ENCODE assay signal across 8 mouse cellular contexts in the genomic region with DNA sequence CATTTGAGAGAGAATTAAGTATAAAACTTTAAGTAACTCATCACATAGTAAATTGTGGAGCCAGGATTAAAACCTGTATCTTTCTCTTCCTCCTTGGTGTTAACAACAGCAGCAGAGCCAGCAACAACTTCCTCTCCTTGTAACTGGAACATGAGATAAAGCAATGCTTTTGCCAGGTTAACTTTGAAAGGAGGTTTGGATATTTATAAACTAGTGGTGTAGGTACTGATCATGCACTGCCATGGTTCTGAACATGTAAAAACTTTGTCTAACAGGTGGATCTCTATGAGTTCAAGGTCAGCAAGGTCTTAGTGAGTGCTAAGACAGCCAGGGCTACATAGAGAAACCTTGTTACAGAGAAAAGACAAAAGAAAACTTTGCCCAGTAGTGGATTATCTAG. TPM values are rescaled to one million over a fixed set of nuclear protein-coding genes. Genes with fewer than 3 reads are reported as not detected.
DNase-seq lines count a peak whose midpoint lies in the region; ATAC-seq and TF ChIP-seq lines count a peak whose summit lies in the region.

No protein-coding gene starts in this region.

- no peaks in the 10 kb centered on the region for H3K27me3 ChIP-seq in neural tube, embryonic 11.5 days (ENCODE audit: control insufficient read depth, insufficient read depth, low read length)
- no peaks in the 10 kb centered on the region for H3K27me3 ChIP-seq in heart, embryonic 15.5 days
- peaks cover 4% of the 10 kb centered on the region; the same call in 1 of the 2 replicates for H3K27me3 ChIP-seq in liver, embryonic 13.5 days
- no peaks in the 10 kb centered on the region for H3K27me3 ChIP-seq in stomach, postnatal 0 days (ENCODE audit: control insufficient read depth, insufficient read depth, low read length)

- H3K9ac ChIP-seq in neural tube, embryonic 11.5 days (ENCODE audit: low read length) = no peak overlapping the region
- H3K9ac ChIP-seq in heart, embryonic 15.5 days = no peak overlapping the region
- H3K9ac ChIP-seq in liver, embryonic 13.5 days = no peak overlapping the region
- H3K9ac ChIP-seq in stomach, postnatal 0 days (ENCODE audit: low read length) = 0 out of 2 replicates have a peak overlapping the region, but pooled peaks have one; percentile 9

- intact Hi-C loops in left cerebral cortex, postnatal 14 days (cut with DNase I) = no loop called here

- TF ChIP-seq CTCF in stomach, postnatal 0 days (IDR thresholded peaks at IDR 0.05; ENCODE audit: low read depth) = no peak

- H3K4me1 ChIP-seq in neural tube, embryonic 11.5 days (ENCODE audit: control insufficient read depth, insufficient read depth, low read length) = peaks cover 6% of the 10 kb centered on the region
- peaks cover 20% of the 10 kb centered on the region for H3K4me1 ChIP-seq in heart, embryonic 15.5 days (replicated peaks)
- peaks cover 33% of the 10 kb centered on the region for H3K4me1 ChIP-seq in liver, embryonic 13.5 days (replicated peaks)
- H3K4me1 ChIP-seq in stomach, postnatal 0 days (replicated peaks; ENCODE audit: control insufficient read depth, insufficient read depth) = no peaks in the 10 kb centered on the region

- no peaks in the 10 kb centered on the region for H3K36me3 ChIP-seq in neural tube, embryonic 11.5 days (ENCODE audit: control insufficient read depth, insufficient read depth, low read length)
- H3K36me3 ChIP-seq in heart, embryonic 15.5 days = no peaks in the 10 kb centered on the region
- no peaks in the 10 kb centered on the region for H3K36me3 ChIP-seq in liver, embryonic 13.5 days
- H3K36me3 ChIP-seq in stomach, postnatal 0 days (ENCODE audit: control insufficient read depth, insufficient read depth, low read length) = no peaks in the 10 kb centered on the region

- peak overlapping the region; percentile 59 for H3K4me2 ChIP-seq in neural tube, embryonic 11.5 days (ENCODE audit: low read depth)
- H3K4me2 ChIP-seq in heart, embryonic 15.5 days = peak overlapping the region; percentile 56
- peak overlapping the region; percentile 35 for H3K4me2 ChIP-seq in liver, embryonic 13.5 days
- peak overlapping the region; percentile 31 for H3K4me2 ChIP-seq in stomach, postnatal 0 days (replicated peaks; ENCODE audit: low read depth)

- peak overlapping the region; percentile 31 for H3K4me3 ChIP-seq in neural tube, embryonic 11.5 days (ENCODE audit: low read depth, low read length)
- H3K4me3 ChIP-seq in heart, embryonic 15.5 days = peak overlapping the region; percentile 34
- 0 out of 2 replicates have a peak overlapping the region, but pooled peaks have one; percentile 7 for H3K4me3 ChIP-seq in liver, embryonic 13.5 days (replicated peaks)
- H3K4me3 ChIP-seq in stomach, postnatal 0 days (ENCODE audit: low read depth, low read length) = peak overlapping the region; percentile 26

- no peak for DNase-seq in neural tube, embryonic 11.5 days (ENCODE audit: low spot score)
- no peak for DNase-seq in neural tube, embryonic 10.5 days (ENCODE audit: extremely low spot score, low spot score)
- no peak for DNase-seq in liver, embryonic 13.5 days
- no peak for DNase-seq in stomach, postnatal 0 days (ENCODE audit: low spot score)
- DNase-seq in layer of hippocampus, adult 8-10 months (ENCODE audit: low spot score in 2 of 2) = no peak
- no peak for DNase-seq in adrenal gland, adult 18-20 months (ENCODE audit: low spot score in 2 of 2)
- no peak for DNase-seq in left cerebral cortex, postnatal 14 days (ENCODE audit: low spot score in 2 of 2)

- no peaks in the 10 kb centered on the region for H3K9me3 ChIP-seq in neural tube, embryonic 11.5 days (ENCODE audit: control insufficient read depth, low read length)
- no peaks in the 10 kb centered on the region for H3K9me3 ChIP-seq in heart, embryonic 15.5 days (replicated peaks)
- H3K9me3 ChIP-seq in liver, embryonic 13.5 days (replicated peaks) = no peaks in the 10 kb centered on the region
- H3K9me3 ChIP-seq in stomach, postnatal 0 days (ENCODE audit: control insufficient read depth, low read length) = no peaks in the 10 kb centered on the region

- no peak for TF ChIP-seq EP300 in stomach, postnatal 0 days (optimal IDR thresholded peaks at IDR 0.05)

- ATAC-seq in neural tube, embryonic 11.5 days (ENCODE audit: insufficient read depth, low FRiP score, low TSS enrichment) = no peak
- no peak for ATAC-seq in heart, embryonic 15.5 days (replicated peaks; ENCODE audit: insufficient number of reproducible peaks, insufficient read depth, low FRiP score, low read depth)
- ATAC-seq in liver, embryonic 13.5 days (ENCODE audit: low read depth) = no peak
- no peak for ATAC-seq in stomach, postnatal 0 days (ENCODE audit: low FRiP score, low TSS enrichment)

- H3K27ac ChIP-seq in neural tube, embryonic 11.5 days (ENCODE audit: low read depth, low read length) = no peak overlapping the region
- peak overlapping the region; percentile 65 for H3K27ac ChIP-seq in heart, embryonic 15.5 days
- H3K27ac ChIP-seq in liver, embryonic 13.5 days = no peak overlapping the region
- no peak overlapping the region for H3K27ac ChIP-seq in stomach, postnatal 0 days (replicated peaks)

RNA-seq across cellular contexts. Expression of gene Bmpr2, which starts 3.4 kb away (rescaled TPM):
- polyA plus RNA-seq in neural tube, embryonic 11.5 days (2014; fragmentation: Nextera tagmentation; extraction: Ambion mirVana) = 12.7 and 14.3 TPM in 2 replicates
- polyA plus RNA-seq in heart, embryonic 15.5 days (2015; fragmentation: Nextera tagmentation; extraction: Ambion mirVana) = 5.8 and 6.5 TPM in 2 replicates
- 0.89 and 0.95 TPM in 2 replicates for polyA plus RNA-seq in liver, embryonic 13.5 days (2015; fragmentation: Nextera tagmentation; extraction: Ambion mirVana)
- polyA plus RNA-seq in stomach, postnatal 0 days (2015; fragmentation: Nextera tagmentation; extraction: Ambion mirVana) = 5.2 and 5.6 TPM in 2 replicates
- total RNA-seq in layer of hippocampus, adult 8-10 months (2022) = 10 to 100 TPM; 87.7 to 93.2 (median 90.8) TPM
- total RNA-seq in adrenal gland, adult 18-20 months (2021) = 10 to 100 TPM; 43.7 to 72.9 TPM
- 100 to 1,000 TPM; 103 to 108 TPM for total RNA-seq in left cerebral cortex, postnatal 14 days (2021)
